Mouse (Mus musculus) cerebellum, adult 8-10 months (tissue): ENCODE data around the gene Ube2u.
"Not testable (repeated sequence)": the region's sequence is repeated elsewhere in the genome, so short reads cannot be mapped to it uniquely, and the experiment has no call there.

ENCODE experiments used
- DNase-seq: peaks from one replicate; pipeline ENCODE4 v3.0.0; 2022

Gene Ube2u

GRCm38 (mm10) chr4:100478592-100479321, at the start of gene Ube2u:
Gene Ube2u (plus strand): TSS chr4:100478849.
- DNase-seq = no peak

DNA sequence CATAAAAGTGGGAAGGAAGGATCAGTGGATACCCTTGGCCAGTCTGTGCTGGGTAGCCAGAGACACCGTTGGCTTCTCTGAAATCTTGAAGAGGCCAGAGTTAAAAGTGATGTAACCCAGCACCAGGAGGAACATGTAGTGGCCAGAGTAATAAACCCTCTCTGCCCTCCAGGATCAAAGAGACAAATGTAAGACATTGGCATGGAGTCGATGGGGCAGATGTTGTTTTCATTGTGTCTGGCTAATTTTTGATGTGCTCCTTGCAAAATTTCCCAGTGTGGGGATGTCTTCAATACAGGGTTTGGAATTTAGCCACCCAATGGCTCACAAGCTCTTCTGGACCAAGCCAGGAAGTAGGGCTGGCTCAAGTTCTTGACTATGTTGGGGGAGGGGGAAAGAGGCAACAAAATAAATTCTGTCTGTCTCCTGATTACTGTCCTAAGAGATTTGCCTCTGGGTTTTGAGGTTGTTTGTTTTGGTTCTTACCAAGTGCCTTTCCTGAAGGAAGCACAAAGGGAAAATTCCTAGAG, 49.2 kb upstream of the Ube2u start:
- DNase-seq = no peak

GRCm38 (mm10) chr4:100435281-100436168, 43.1 kb upstream of the Ube2u start:
- DNase-seq = no peak

DNA sequence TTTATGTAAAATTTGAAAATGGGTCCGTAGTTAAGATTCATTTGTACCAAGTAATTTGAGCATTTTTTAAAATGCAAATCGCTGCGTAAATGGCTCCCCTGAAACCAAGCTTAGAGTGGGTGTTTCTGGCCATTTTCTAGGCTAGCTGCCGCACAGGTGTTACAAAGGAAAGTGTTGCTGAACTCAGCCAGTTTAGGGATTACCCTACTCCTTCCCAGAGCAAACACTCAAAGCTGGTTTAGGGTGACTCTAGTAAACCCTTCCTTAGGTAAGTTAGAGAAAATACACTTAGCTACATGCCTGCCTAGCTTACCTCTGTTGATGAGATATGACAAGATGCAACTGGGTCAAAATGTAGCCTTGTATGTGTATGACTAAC, 42.5 kb upstream of the Ube2u start:
- DNase-seq = no peak

DNA sequence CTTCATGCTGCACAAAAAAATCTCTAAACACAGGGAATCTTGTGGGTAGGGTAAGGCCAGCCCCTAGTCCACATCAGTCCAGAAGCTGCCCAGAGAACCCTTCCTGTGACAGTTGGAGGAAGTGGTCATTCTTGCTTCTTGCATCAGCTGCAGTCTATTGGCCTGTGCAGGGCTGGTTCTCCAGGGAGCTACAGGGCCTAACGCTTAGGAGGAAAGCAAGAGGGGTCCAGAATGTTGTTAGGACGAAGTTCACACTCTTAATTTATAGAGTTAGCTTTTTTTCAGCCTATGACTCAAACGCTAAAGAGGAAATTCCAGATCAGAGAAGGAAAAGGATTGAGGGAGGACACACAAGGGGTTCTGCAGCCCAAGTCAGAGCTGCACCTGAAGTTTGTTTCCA, 31.8 kb upstream of the Ube2u start:
- DNase-seq = no peak

DNA sequence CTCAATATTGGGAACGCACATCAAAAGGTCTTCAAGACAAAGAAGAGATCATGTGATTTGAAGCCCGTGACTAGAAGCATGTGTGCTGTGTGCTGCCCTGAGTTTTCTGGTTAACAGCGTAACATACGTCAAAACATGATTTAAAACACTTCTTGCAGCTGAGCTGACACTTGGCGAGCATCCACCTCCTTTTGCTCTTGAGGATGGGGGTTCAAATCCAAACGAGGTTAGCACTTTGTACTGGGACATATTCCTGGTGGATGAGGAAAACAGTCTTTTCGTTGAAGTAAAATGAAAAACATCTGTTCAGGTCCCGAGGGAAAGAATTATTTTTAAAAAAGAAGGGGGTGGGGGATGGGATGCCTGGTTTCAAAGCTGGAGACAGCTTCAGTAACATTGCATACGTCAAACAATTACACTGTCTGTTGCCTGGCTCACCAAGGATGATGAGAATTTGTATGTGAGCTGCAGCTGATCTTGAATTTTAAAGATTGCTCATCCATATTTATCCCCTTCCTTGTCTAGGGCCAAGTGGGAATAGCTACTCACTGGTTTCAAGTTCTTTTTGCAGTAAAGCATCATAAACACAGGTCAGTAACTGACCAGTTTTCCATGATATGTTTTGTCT, 16.0 kb upstream of the Ube2u start:
- no peak for DNase-seq

DNA sequence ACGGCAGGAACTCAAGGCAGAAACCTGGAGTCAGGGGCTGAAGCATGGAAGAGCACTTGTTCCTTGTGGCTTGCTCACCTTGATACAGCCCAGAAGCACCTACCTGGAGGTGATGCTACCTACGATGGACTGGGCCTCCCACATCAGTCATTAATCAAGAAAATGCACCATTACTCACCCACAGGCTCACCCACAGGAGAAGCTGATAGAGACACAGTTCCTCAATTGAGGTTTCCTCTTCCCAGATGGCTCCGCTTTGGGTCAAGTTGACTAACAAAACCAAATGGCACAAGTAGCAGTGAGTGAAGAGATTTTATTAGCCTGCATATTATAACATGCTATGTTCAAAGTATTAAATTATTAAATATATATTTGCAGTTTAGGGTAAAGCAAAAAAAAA, 9.8 kb downstream of the Ube2u start:
- DNase-seq = no peak

GRCm38 (mm10) chr4:100495176-100495575, 16.5 kb downstream of the Ube2u start:
- no peak for DNase-seq

- DNase-seq = no peak
These were observed 17.9 kb downstream of the Ube2u start for GRCm38 (mm10) chr4:100496521-100496920.

GRCm38 (mm10) chr4:100498192-100498591, 19.5 kb downstream of the Ube2u start:
- peak; percentile 7 for DNase-seq

DNA sequence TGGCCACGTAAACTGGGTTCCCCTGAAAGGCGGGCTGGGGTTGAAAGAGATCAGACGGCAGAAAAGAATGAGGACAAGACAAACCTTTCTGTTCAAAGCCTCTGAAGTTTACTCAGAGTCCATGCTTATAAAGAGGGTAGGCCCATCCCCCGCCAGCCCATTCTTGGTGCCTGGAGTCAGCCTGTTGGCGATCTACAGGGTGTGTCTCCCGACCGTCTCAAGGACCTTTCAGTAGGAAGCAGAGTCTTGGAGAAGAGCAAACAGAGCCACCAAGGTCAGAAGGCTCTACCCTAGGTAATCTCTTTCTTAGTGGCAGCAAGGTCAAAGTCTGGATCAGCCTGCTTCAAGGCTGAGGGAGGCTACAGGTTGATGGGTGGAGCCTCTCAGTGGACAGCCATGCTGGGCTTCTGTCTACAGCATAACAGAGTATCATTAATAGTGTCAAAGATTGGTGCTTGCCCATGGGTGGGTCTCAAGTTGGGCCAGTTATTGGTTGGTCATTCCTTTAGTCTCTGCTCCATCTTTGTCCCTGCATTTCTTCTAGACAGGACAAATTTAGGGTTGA, 20.5 kb downstream of the Ube2u start:
- not testable (repeated sequence) for DNase-seq

GRCm38 (mm10) chr4:100503337-100503736, 24.7 kb downstream of the Ube2u start:
- no peak for DNase-seq

- DNase-seq = no peak
These were observed 39.0 kb downstream of the Ube2u start for GRCm38 (mm10) chr4:100517646-100518045.

DNA sequence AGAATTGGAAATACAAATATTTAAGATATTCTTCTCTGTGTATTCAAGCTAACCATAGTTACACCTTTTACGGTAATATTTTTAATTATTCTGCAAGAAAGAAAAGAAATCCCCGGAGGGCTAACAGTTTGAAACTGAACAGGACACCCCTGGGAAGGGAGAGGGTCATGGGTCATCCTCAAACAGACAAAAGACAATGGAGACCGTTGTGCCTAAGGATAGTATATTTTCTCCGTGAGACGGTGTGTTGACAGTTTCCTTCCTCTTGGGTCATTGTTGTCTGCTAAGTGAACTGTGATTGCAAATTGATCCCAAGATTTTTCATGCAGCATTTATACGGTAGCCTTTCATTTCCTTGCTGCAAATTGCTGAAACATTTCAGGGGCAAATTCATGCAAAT, 43.9 kb downstream of the Ube2u start:
- no peak for DNase-seq

DNA sequence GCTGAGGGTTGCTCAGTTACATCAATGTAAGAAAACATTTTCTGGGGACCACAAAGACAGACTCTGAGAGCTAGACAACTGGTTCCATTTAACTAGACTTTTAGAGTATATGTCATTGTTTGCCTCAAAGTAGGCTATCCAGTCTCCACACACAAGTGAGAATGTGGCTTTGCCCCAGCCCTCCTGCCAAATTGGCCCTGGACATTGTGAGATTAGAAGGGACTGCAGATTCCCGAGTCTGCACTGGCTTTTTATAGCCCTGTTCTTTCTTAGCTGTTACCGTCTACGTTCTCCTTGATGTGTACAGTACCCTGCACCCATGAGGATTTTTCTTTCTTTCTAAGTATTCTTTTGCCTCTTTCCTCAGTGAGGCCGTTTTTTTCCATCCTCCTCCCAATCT, 46.1 kb downstream of the Ube2u start:
- no peak for DNase-seq

DNA sequence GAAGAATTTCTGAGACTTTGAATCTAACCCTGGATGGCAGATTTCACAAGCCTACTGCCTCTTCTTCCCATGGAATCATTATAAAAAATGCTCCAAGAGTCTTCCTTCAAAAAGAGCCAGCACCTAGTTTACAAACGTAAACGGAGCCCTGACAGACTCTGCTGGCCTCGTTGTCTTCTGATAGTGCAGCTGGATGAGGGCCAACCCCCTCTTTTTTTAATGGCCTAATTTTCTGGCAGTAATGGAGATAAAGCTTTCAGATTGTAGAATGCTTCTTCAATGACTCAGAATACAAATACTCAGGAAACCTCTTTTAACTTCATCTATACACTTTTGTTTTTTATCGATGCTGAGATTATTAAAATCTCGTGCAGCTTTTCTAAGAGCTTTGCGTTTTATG, 47.6 kb downstream of the Ube2u start:
- DNase-seq = no peak

GRCm38 (mm10) chr4:100527086-100527485, 48.4 kb downstream of the Ube2u start:
- DNase-seq = no peak

DNA sequence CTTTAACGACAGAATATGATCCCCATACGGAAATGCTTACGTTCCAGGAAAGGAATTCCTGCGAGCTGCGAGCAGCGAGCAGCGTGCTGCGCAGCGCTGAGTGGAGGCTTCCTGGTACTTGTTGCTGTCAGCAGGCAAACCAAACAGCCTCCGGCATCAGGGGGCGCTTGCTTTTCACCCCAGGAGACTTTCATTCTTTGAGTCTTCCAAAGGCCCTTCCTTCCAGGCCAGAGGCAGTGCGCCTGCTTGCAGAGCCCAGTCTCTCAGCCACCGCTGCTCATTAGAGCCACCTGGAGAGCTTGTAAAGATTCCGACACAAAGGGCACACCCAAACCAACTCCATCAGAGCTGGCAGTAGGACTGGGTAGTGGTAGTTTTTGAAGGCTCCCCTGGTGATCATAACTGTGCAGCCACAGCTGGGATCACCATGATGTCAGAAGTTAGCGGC, 48.9 kb downstream of the Ube2u start:
- DNase-seq = no peak

DNA sequence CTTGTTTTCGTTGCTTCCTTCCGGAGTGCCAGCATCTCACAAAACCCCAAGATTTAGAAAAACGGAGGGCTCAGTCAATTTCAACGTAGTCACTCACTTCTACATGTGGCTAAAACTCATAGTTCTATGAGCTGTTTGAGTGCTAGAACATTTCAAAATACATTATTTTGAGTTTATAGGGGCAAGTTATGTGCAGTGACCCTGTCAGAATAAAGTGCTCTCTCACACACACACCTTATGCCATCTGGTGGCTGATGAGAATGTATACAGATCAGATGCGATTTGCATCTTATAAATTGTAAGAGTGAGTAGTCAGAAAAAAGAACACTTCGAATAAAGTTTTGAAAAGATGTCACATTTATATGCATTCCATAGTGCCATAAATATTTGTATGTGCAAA, 55.0 kb downstream of the Ube2u start:
- DNase-seq = no peak

DNA sequence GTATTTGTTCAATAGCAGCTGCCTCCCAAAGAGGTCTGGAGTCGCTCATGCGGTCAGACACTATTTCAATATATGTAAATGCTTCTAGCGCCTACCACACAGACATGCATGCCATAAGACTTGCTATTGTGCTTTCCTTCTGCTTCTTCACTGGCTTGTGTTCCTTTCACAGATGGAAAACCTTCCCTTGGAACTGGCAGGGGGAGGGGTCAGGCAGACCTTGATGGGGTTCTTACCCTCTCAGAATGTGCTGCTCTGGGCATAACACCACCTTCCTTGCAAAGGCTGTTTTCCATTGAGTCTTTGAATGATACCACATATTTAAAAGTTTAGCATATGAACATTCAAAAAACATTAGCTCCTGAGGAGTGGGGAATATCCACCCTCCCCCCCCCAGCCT, 56.3 kb downstream of the Ube2u start:
- no peak for DNase-seq

DNA sequence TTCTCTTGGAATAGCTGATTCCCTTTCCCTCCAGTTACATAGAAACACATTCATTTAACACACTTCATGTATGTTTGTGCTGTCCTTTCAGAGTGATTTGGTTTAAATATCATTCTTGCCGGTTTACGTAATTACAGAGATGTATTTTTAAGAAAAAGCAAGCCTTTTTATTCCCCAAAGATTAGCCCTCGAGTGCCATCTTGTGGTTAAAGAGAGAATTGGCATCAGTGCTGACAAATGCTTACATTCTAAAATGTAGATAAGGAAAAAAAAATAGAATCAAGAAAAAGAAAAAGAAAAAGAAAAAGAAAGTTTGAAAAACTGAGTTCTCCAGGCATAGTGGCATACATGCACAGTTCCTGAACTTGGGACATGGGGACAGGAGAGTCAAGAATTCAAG, 59.2 kb downstream of the Ube2u start:
- DNase-seq = peak; percentile 52

DNA sequence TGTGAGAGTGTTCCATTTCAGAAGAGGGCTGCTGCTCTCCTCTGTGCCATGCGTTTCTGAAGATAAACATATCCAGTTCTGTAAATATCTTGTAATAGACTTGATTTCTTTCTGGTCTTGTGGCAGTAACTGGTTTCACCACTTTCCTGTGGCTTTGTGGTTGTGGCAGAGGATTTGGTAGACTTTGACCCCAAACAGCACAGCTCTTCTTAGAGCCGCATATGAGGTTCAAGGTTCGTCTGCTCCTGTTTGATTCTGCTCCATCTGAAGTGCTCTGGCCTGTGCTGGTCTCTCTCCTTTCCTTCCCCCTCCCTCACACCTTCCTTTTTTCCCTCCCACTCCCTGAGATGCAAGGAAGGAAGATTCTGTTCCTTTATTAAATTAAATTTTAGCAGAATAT, 60.8 kb downstream of the Ube2u start:
- no peak for DNase-seq

GRCm38 (mm10) chr4:100547905-100548304, 69.3 kb downstream of the Ube2u start:
- no peak for DNase-seq
